Mouse (Mus musculus) frontal cortex, postnatal 10 days (tissue): ENCODE measurements around the gene Ttc6.

Experiments used
- DNase-seq, 2 experiments: peaks; one replicate each; pipeline ENCODE4 v3.0.0; 2022; ENCODE audit warnings: low spot score in 2 of 2, mixed read lengths in 1 of 2

Ttc6 gene

GRCm38 (mm10) chr12:57545371-57546241 is 18.3 kb upstream of the Ttc6 start:
- no peak for DNase-seq

DNA sequence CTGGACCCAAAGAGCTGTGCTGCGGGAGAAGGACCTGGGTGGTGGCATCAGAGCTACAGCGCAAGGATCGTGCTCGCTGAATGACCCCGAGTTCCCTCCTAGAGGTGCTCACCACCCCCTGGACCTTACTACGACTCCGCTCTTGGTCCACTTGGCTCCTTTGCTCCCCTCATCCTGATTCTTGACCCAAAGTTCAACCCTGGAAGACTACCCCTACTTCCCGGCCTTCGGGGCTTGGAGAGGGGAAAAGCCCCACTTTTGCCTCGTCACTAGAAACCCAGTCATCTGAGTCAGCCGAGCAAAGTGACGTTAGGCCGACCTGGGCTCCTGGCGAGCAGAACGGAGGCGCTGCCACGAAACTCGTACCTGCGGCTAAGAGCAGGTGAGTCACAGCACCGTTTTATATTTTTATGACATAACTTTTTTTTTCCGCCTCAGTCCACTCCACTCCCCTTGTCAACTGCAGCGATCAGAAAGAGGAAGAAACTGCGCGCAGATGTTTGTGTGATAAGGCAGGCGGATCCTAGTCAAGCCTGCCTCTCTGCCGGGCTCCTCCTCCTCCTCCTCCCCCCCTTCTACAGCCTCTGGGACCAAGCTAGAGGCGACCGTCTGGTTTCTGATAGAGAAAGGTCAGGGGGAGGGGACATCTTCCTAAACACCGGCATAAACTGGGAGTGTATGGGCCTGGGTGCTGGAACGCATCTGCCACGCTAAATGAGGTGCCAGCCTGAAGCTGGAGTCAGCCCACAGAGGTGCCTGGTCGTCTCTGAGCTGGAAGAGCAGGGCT is 17.3 kb upstream of the Ttc6 start, which contains the start of gene Foxa1:
Gene Foxa1, minus strand, starts transcription at position 502 of the 787 bp plus-strand sequence.
- no peak for DNase-seq

GRCm38 (mm10) chr12:57547890-57548289 is 16.0 kb upstream of the Ttc6 start:
- DNase-seq: no peak

GRCm38 (mm10) chr12:57548352-57548980 is 15.4 kb upstream of the Ttc6 start:
- DNase-seq: no peak

DNA sequence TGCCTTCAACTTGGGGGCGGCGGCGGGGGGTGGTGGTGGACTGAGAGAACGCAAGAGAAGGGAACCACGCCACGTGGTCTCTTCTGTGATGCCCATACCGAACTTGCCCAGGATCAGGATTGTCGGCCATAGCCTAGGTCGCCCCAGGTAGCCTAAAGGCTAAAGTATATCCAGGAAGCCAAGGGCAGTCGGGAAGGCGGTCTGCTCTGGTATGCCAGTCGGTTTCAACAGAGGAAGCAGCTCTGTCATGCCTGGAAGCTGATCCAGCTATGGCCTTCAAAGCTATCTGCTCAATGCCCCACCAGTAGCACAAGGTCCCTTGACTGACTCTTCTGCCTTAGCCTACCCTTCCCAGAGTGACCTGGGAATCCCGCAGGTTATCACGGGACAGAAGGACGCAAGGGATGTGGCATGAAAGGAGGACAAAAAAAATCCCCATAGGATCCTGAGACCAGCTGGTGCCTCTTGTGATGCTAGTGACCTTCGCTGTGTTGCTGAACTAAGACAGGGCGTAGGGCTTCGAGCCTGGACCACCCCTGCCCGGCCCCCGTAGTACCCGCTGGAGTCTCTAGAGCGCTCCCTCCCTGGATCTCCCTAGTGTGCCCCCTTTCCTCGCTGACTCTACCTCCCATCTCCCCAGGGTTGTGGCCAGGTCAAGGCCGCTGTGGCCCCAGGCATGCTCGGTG is 14.8 kb upstream of the Ttc6 start:
- no peak for DNase-seq

GRCm38 (mm10) chr12:57549667-57550160 is 14.2 kb upstream of the Ttc6 start:
- DNase-seq: no peak

- DNase-seq: no peak
Measured at GRCm38 (mm10) chr12:57550181-57550808, 13.6 kb upstream of the Ttc6 start.

DNA sequence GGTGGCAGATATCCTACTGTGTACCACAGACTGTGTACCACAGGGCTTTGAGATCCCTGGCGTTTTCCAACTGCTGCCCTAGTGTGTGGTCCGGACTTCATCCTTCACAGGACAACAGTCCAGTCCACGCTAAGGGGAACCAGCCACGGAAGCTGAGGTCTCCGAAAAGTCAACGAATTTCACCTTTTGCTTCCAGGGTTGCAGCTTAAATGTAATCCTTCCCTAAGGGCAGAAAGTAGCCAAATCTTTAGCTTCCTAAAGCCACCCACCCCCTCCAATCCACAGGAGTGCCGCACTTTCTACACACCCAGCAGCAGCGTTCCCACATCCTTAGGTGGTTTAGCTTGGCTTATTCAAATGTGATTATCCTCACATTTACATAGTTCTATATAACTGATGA is 13.0 kb upstream of the Ttc6 start:
- no peak for DNase-seq

GRCm38 (mm10) chr12:57552286-57552685 is 11.6 kb upstream of the Ttc6 start:
- no peak for DNase-seq

GRCm38 (mm10) chr12:57554091-57554490 is 9.8 kb upstream of the Ttc6 start:
- no peak for DNase-seq

GRCm38 (mm10) chr12:57571773-57572172 is 7.9 kb downstream of the Ttc6 start:
- DNase-seq: no peak

DNA sequence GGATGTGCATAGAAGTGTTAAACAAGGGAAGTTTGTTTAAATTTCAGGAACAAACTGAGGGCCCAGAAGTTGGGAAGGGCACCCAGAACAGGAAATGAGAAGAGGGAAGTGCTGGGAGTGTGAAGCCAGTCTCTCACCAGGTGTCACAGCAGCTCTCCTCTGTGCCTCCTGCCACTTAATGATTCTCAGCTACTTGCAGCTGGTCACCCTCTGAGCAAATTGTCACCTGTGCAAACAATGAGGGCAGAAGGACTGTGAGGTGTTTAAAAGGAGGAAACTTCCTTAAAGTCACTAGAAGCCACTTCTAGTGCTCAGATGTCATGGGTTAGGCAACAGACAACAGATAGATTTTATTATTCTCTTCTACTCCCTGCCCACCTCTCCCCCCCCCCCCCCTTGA is 8.5 kb downstream of the Ttc6 start:
- no peak for DNase-seq

GRCm38 (mm10) chr12:57575931-57576628 is 12.2 kb downstream of the Ttc6 start:
- peak; percentile 6 to 42 for DNase-seq

DNA sequence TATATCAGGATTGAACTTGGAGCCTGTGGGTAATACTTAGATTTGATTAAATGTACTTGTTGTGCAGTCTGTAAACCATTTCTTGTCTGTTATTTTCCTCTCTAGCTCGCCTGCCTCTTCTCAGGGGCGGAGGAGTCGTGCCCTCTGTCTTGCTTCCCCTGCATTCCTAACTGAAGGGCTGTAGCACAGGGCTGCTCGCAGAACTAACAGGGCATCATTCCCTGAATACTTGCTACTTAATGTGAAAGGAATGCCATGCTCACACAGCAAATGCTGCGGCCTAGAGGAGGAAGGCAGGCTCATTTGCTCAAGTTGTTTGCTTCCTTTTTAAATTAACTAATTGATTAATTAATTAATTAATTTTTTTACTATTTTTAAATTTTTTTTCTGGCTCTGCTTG is 43.7 kb downstream of the Ttc6 start:
- DNase-seq: no peak

- no peak for DNase-seq
Measured at GRCm38 (mm10) chr12:57615137-57615536, 51.2 kb downstream of the Ttc6 start.

GRCm38 (mm10) chr12:57622030-57622429 is 58.1 kb downstream of the Ttc6 start:
- no peak for DNase-seq

GRCm38 (mm10) chr12:57623264-57623663 is 59.4 kb downstream of the Ttc6 start:
- DNase-seq: no peak

GRCm38 (mm10) chr12:57624011-57624608 is 60.2 kb downstream of the Ttc6 start:
- no peak for DNase-seq

- no peak for DNase-seq
Measured at GRCm38 (mm10) chr12:57650011-57650410, 86.1 kb downstream of the Ttc6 start.

- DNase-seq: no peak
Measured at GRCm38 (mm10) chr12:57650677-57651076, 86.8 kb downstream of the Ttc6 start.
